Mouse (Mus musculus): Measurements from ENCODE around the gene Plekho2. TPM values are rescaled to one million over a fixed set of nuclear protein-coding genes. Genes with fewer than 3 reads are reported as not detected.
A peak's percentile ranks its signal among the peaks of the same experiment; 100 is the strongest.

The Plekho2 gene
- total and polyA plus RNA-seq, 3 experiments, result 7.6 to 12.9 TPM; not detected in 1

- H3K27ac ChIP-seq (ENCODE audit: control insufficient read depth, low read depth, low read length), result no peak overlapping the region
- no peaks in the 10 kb centered on the region for H3K27me3 ChIP-seq (ENCODE audit: control insufficient read depth in 1 of 2, insufficient read depth in 2 of 2, low read length in 2 of 2)
- no peaks in the 10 kb centered on the region for H3K79me2 ChIP-seq (ENCODE audit: control insufficient read depth, insufficient read depth, low read length, poor library complexity)
- H3K9ac ChIP-seq (ENCODE audit: control insufficient read depth, low read depth, low read length, poor library complexity, severe bottlenecking), result no peak overlapping the region
- H3K9me3 ChIP-seq (replicated peaks; ENCODE audit: insufficient read depth, low read length), result no peaks in the 10 kb centered on the region
- peaks cover 0 to 3% of the 10 kb centered on the region in 2 experiments; a peak in 2 of 4 replicates for H3K36me3 ChIP-seq (ENCODE audit: control insufficient read depth in 1 of 2, insufficient read depth in 2 of 2, low read length in 2 of 2)
- peak; percentile 44; the same call in 1 of the 2 replicates for TF ChIP-seq ETS1 (IDR thresholded peaks at IDR 0.05; ENCODE audit: low read depth, low read length)
- 0 out of 2 replicates have a peak, but pooled peaks have one; percentile 4 for TF ChIP-seq ZC3H11A (IDR thresholded peaks at IDR 0.05; ENCODE audit: low read depth, low read length)
- no peak for TF ChIP-seq POLR2AphosphoS5 (IDR thresholded peaks at IDR 0.05; ENCODE audit: borderline replicate concordance, low read depth, low read length)
- no peak for TF ChIP-seq ZMIZ1 (IDR thresholded peaks at IDR 0.05; ENCODE audit: low read depth, low read length)
- peak; percentile 74 for TF ChIP-seq TCF12 (IDR thresholded peaks at IDR 0.05; ENCODE audit: low read depth, low read length)
- TF ChIP-seq TAL1 (IDR thresholded peaks at IDR 0.05; ENCODE audit: low read length), result peak; percentile 85
- TF ChIP-seq RCOR1 (IDR thresholded peaks at IDR 0.05; ENCODE audit: low read depth, low read length), result 0 out of 2 replicates have a peak, but pooled peaks have one; percentile 22
- 0 out of 2 replicates have a peak, but pooled peaks have one; percentile 22 for TF ChIP-seq MXI1 (IDR thresholded peaks at IDR 0.05; ENCODE audit: low read depth, low read length)
- peak; percentile 55 to 68 for TF ChIP-seq EP300 (IDR thresholded peaks at IDR 0.05; ENCODE audit: low read depth in 1 of 2, low read length in 2 of 2)
- peak; percentile 39; the same call in 1 of the 2 replicates for TF ChIP-seq GATA1 (IDR thresholded peaks at IDR 0.05; ENCODE audit: low read depth, low read length)
- DNase-seq (ENCODE audit: low read depth, low spot score), result peak; percentile 53
- peaks cover 0 to 19% of the 10 kb centered on the region in 2 experiments; a peak in 3 of 4 replicates for H3K4me1 ChIP-seq (ENCODE audit: control insufficient read depth in 1 of 2, insufficient read depth in 2 of 2, low read length in 2 of 2)
- H3K4me3 ChIP-seq (ENCODE audit: control insufficient read depth in 1 of 2, insufficient read depth in 1 of 2, low read depth in 2 of 2, low read length in 2 of 2), result no peak overlapping the region
Measured at GRCm38 (mm10) chr9:65528417-65529038, 51.3 kb downstream of the Plekho2 start.

GRCm38 (mm10) chr9:65525445-65526195 lies 54.2 kb downstream of the Plekho2 start:
- peaks cover 0 to 19% of the 10 kb centered on the region in 2 experiments; a peak in 3 of 4 replicates for H3K4me1 ChIP-seq (ENCODE audit: control insufficient read depth in 1 of 2, insufficient read depth in 2 of 2, low read length in 2 of 2)
- no peak for DNase-seq (ENCODE audit: low read depth, low spot score)
- no peak overlapping the region for H3K27ac ChIP-seq (ENCODE audit: control insufficient read depth, low read depth, low read length)

More at GRCm38 (mm10) chr9:65525445-65526195, 54.2 kb downstream of the Plekho2 start:
- no peaks in the 10 kb centered on the region for H3K9me3 ChIP-seq (replicated peaks; ENCODE audit: insufficient read depth, low read length)
- no peak for TF ChIP-seq E2F4 (IDR thresholded peaks at IDR 0.05; ENCODE audit: borderline replicate concordance, low read depth, low read length)
- H3K9ac ChIP-seq (ENCODE audit: control insufficient read depth, low read depth, low read length, poor library complexity, severe bottlenecking), result no peak overlapping the region
- H3K4me3 ChIP-seq (ENCODE audit: control insufficient read depth in 1 of 2, insufficient read depth in 1 of 2, low read depth in 2 of 2, low read length in 2 of 2), result no peak overlapping the region
- no peaks in the 10 kb centered on the region for H3K79me2 ChIP-seq (ENCODE audit: control insufficient read depth, insufficient read depth, low read length, poor library complexity)
- no peaks in the 10 kb centered on the region for H3K27me3 ChIP-seq (ENCODE audit: control insufficient read depth in 1 of 2, insufficient read depth in 2 of 2, low read length in 2 of 2)
- peaks cover 0 to 3% of the 10 kb centered on the region in 2 experiments; a peak in 2 of 4 replicates for H3K36me3 ChIP-seq (ENCODE audit: control insufficient read depth in 1 of 2, insufficient read depth in 2 of 2, low read length in 2 of 2)

All from MEL (cell line).